Mouse (Mus musculus): Measurements from ENCODE around the gene Slc35b3.

DNA sequence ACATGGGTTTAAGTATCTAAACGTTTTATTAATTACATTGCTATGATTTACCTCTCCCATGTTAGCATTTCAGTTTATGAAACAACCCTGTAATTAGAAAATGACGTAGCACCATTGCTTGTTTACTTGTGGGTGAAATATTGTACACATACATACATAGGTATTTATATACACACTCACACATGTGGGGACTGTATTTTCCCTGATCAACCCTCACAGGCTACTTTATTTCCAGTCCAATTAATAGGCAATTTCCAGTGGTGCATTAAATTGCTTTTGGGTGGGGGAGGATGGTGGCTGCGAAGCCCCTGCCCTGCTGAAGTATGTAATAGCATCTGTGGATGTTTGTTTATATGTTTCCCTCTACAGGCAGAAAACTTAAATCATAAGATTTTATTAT, 68.3 kb downstream of the Slc35b3 start:
- TF ChIP-seq CTCF (IDR thresholded peaks at IDR 0.05) (no peak), EP300 (IDR thresholded peaks at IDR 0.05) (no peak)

Measured in lung, postnatal 0 days (tissue).